Mouse (Mus musculus) CH12.LX (cell line): Measurements from ENCODE around the gene Slc38a7.

ENCODE experiments used
- CTCF ChIP-seq, 2 experiments: IDR thresholded peaks in 1 of 2; conservative IDR thresholded peaks in 1 of 2; 2 replicates each; pipeline ENCODE4 v1.5.1; 2011 to 2012; ENCODE audit warnings: low read depth in 2 of 2, low read length in 2 of 2, improper control_type of control experiment in 1 of 2, inconsistent platforms in 1 of 2, mild to moderate bottlenecking in 1 of 2, moderate library complexity in 1 of 2
- ELF1 ChIP-seq: IDR thresholded peaks from 2 replicates; pipeline ENCODE4 v1.6.1; 2014; ENCODE audit warnings: low read depth, mild to moderate bottlenecking, inconsistent platforms, low read length, improper control_type of control experiment
- EP300 ChIP-seq: IDR thresholded peaks from 2 replicates; pipeline ENCODE4 v1.6.1; 2011; ENCODE audit warnings: low read length, improper control_type of control experiment
- MAX ChIP-seq: IDR thresholded peaks from 2 replicates; pipeline ENCODE4 v1.6.1; 2011; ENCODE audit warnings: low read length, improper control_type of control experiment
- MXI1 ChIP-seq: IDR thresholded peaks from 2 replicates; pipeline ENCODE4 v1.6.1; 2011; ENCODE audit warnings: mild to moderate bottlenecking, low read depth, low read length, improper control_type of control experiment
- NELFE ChIP-seq: IDR thresholded peaks from 2 replicates; pipeline ENCODE4 v1.6.1; 2011; ENCODE audit warnings: low read depth, low read length, improper control_type of control experiment
- POLR2A ChIP-seq: IDR thresholded peaks from 2 replicates; pipeline ENCODE4 v1.6.1; 2011; ENCODE audit warnings: low read depth, mild to moderate bottlenecking, improper control_type of control experiment, low read length
- RAD21 ChIP-seq: IDR thresholded peaks from 2 replicates; pipeline ENCODE4 v1.6.1; 2011; ENCODE audit warnings: low read depth, mild to moderate bottlenecking, low read length, improper control_type of control experiment, moderate library complexity
- TCF12 ChIP-seq: IDR thresholded peaks from 2 replicates; pipeline ENCODE4 v1.6.1; 2014; ENCODE audit warnings: low read depth, mild to moderate bottlenecking, inconsistent platforms, low read length, improper control_type of control experiment
- ZC3H11A ChIP-seq: IDR thresholded peaks from 2 replicates; pipeline ENCODE4 v1.6.1; 2012; ENCODE audit warnings: low read depth, mild to moderate bottlenecking, inconsistent platforms, low read length, improper control_type of control experiment
- ZNF384 ChIP-seq: IDR thresholded peaks from 2 replicates; pipeline ENCODE4 v1.6.1; 2012; ENCODE audit warnings: low read depth, low read length, improper control_type of control experiment, inconsistent platforms

DNA sequence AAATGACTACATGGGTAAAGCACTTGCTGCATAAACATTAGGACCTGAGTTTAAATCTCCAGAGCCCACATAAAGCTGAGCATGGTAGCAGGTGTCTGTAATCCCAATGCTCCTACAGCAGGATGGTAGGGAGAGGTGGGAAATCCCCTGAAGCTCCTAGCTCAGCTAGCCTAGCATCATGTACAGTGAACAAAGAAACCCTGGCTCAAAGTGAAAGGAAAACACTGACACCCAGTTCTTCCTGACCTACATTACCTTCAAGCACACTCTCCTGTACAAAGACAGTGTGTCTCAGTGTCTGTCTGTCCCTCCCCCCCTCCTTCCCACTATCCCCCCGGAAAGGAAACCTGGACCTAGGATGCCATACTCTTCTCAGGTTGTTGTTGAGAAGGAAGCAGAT, 53.4 kb downstream of the Slc38a7 start:
- TF ChIP-seq MAX (no peak), MXI1 (no peak), ZC3H11A (no peak), POLR2A (no peak), RAD21 (no peak), NELFE (no peak), CTCF (conservative IDR thresholded peaks at IDR 0.05 in 1 of 2, IDR thresholded peaks at IDR 0.05 in 1 of 2; ENCODE audit: low read depth in 2 of 2, low read length in 2 of 2) (no peak), EP300 (no peak), TCF12 (no peak), ELF1 (no peak), ZNF384 (no peak)
